Mouse (Mus musculus): ENCODE results near the gene Pdap1. TPM values are rescaled to one million over a fixed set of nuclear protein-coding genes. Genes with fewer than 3 reads are reported as not detected.
"Not testable (repeated sequence)": the region's sequence is repeated elsewhere in the genome, so short reads cannot be mapped to it uniquely, and the experiment has no call there.

The Pdap1 gene
- polyA plus RNA-seq (2012; rRNA removed) = 51.4 and 62.5 TPM in 2 replicates

- peak; percentile 96 for DNase-seq (ENCODE audit: low spot score)
Measured at GRCm38 (mm10) chr5:145139571-145140519, at the start of gene Pdap1, which contains the start of gene Bud31. Gene Pdap1 (minus strand): TSS chr5:145140238. Gene Bud31 (plus strand): TSS chr5:145140362.

GRCm38 (mm10) chr5:145189416-145189815, 49.4 kb upstream of the Pdap1 start:
- no peak for DNase-seq (ENCODE audit: low spot score)

- DNase-seq (ENCODE audit: low spot score) = no peak
Measured at GRCm38 (mm10) chr5:145185244-145185643, 45.2 kb upstream of the Pdap1 start.

- no peak for DNase-seq (ENCODE audit: low spot score)
Measured at GRCm38 (mm10) chr5:145178461-145178980, 38.5 kb upstream of the Pdap1 start.

GRCm38 (mm10) chr5:145167306-145167661, 27.2 kb upstream of the Pdap1 start:
- no peak for DNase-seq (ENCODE audit: low spot score)

- DNase-seq (ENCODE audit: low spot score) = peak; percentile 94
Measured at GRCm38 (mm10) chr5:145166536-145167305, 26.7 kb upstream of the Pdap1 start, which contains the start of the genes Ptcd1 and Cpsf4. Gene Ptcd1 (minus strand): TSS chr5:145167108. Gene Cpsf4 (plus strand): TSS chr5:145167213.

GRCm38 (mm10) chr5:145165184-145165583, 25.1 kb upstream of the Pdap1 start:
- DNase-seq (ENCODE audit: low spot score) = no peak

- DNase-seq (ENCODE audit: low spot score) = no peak
Measured at GRCm38 (mm10) chr5:145164710-145165109, 24.7 kb upstream of the Pdap1 start.

GRCm38 (mm10) chr5:145161361-145161760, 21.3 kb upstream of the Pdap1 start:
- DNase-seq (ENCODE audit: low spot score) = no peak

GRCm38 (mm10) chr5:145152690-145153089, 12.7 kb upstream of the Pdap1 start:
- no peak for DNase-seq (ENCODE audit: low spot score)

- DNase-seq (ENCODE audit: low spot score) = no peak
Measured at GRCm38 (mm10) chr5:145149294-145149693, 9.3 kb upstream of the Pdap1 start.

- DNase-seq (ENCODE audit: low spot score) = no peak
Measured at GRCm38 (mm10) chr5:145147748-145148147, 7.7 kb upstream of the Pdap1 start.

- no peak for DNase-seq (ENCODE audit: low spot score)
Measured at GRCm38 (mm10) chr5:145140611-145141010, 573 bp upstream of the Pdap1 start.

GRCm38 (mm10) chr5:145138836-145139235, 1.2 kb downstream of the Pdap1 start:
- DNase-seq (ENCODE audit: low spot score) = no peak

GRCm38 (mm10) chr5:145133275-145133674, 6.8 kb downstream of the Pdap1 start:
- not testable (repeated sequence) for DNase-seq (ENCODE audit: low spot score)

GRCm38 (mm10) chr5:145130995-145131394, 9.0 kb downstream of the Pdap1 start:
- DNase-seq (ENCODE audit: low spot score) = no peak

GRCm38 (mm10) chr5:145130191-145130590, 9.8 kb downstream of the Pdap1 start:
- DNase-seq (ENCODE audit: low spot score) = no peak

- DNase-seq (ENCODE audit: low spot score) = not testable (repeated sequence)
Measured at GRCm38 (mm10) chr5:145129773-145130172, 10.3 kb downstream of the Pdap1 start.

GRCm38 (mm10) chr5:145129124-145129523, 10.9 kb downstream of the Pdap1 start:
- DNase-seq (ENCODE audit: low spot score) = no peak

- no peak for DNase-seq (ENCODE audit: low spot score)
Measured at GRCm38 (mm10) chr5:145126580-145126979, 13.5 kb downstream of the Pdap1 start.

GRCm38 (mm10) chr5:145123396-145123795, 16.6 kb downstream of the Pdap1 start:
- no peak for DNase-seq (ENCODE audit: low spot score)

- no peak for DNase-seq (ENCODE audit: low spot score)
Measured at GRCm38 (mm10) chr5:145120921-145121320, 19.1 kb downstream of the Pdap1 start.
